Mouse (Mus musculus) hindbrain, embryonic 14.5 days (tissue): ENCODE data around the gene Aff4. TPM values are rescaled to one million over a fixed set of nuclear protein-coding genes. Genes with fewer than 3 reads are reported as not detected.

ENCODE experiments used
- microRNA-seq: library from miRNA; unstranded; fragments of <30 nt; microRNA quantifications from one replicate; pipeline ENCODE4, GENCODE M21; 2016
- polyA plus RNA-seq: library from polyadenylated mRNA; unstranded; fragments of >200 nt; fragmentation: Nextera tagmentation; extraction: Ambion mirVana; gene quantifications from 2 replicates; pipeline ENCODE4 v1.2.1, GENCODE M21; 2014

The Aff4 gene
- polyA plus RNA-seq, 1 experiment from 2014 or later: 90.6 TPM

Small RNA genes within 50 kb of the gene (microRNA-seq; reads per million reads assigned to microRNA genes)
- gene Mir6920: not detected

Other genes starting within 250 kb of the Aff4 start
- 51.5 and 52.7 TPM in 2 replicates for gene Hspa4, start 50.4 kb upstream of the Aff4 start, polyA plus RNA-seq
- gene Zcchc10, start 26.2 kb upstream of the Aff4 start, polyA plus RNA-seq: 13.9 and 14.9 TPM in 2 replicates
- gene Leap2, start 72.3 kb downstream of the Aff4 start, polyA plus RNA-seq: not detected in 2 replicates
- gene Uqcrq, start 80.0 kb downstream of the Aff4 start, polyA plus RNA-seq: 751 and 866 TPM in 2 replicates
- 3.1 and 3.2 TPM in 2 replicates for gene Gdf9, start 80.2 kb downstream of the Aff4 start, polyA plus RNA-seq
- gene Gm10447, start 106.3 kb downstream of the Aff4 start, polyA plus RNA-seq: 0.11 TPM in 1 of 2 replicates, not detected in the other
- gene Shroom1, start 106.4 kb downstream of the Aff4 start, polyA plus RNA-seq: 2.5 and 3.5 TPM in 2 replicates
- not detected in 2 replicates for gene Gm9837, start 119.6 kb downstream of the Aff4 start, polyA plus RNA-seq
- gene Gm9945, start 129.3 kb downstream of the Aff4 start, polyA plus RNA-seq: 0.36 TPM in 1 of 2 replicates, not detected in the other
- 1.3 and 1.4 TPM in 2 replicates for gene Sowaha, start 129.4 kb downstream of the Aff4 start, polyA plus RNA-seq
- gene Sept8, start 168.4 kb downstream of the Aff4 start, polyA plus RNA-seq: 21.6 and 23.7 TPM in 2 replicates
- 278 and 302 TPM in 2 replicates for gene Kif3a, start 216.5 kb downstream of the Aff4 start, polyA plus RNA-seq